Mouse (Mus musculus) kidney, adult 18-20 months (tissue): ENCODE measurements around the gene Gng7.

ENCODE experiments used
- DNase-seq: peaks from one replicate; pipeline ENCODE4 v3.0.0; 2021

Gene Gng7

DNA sequence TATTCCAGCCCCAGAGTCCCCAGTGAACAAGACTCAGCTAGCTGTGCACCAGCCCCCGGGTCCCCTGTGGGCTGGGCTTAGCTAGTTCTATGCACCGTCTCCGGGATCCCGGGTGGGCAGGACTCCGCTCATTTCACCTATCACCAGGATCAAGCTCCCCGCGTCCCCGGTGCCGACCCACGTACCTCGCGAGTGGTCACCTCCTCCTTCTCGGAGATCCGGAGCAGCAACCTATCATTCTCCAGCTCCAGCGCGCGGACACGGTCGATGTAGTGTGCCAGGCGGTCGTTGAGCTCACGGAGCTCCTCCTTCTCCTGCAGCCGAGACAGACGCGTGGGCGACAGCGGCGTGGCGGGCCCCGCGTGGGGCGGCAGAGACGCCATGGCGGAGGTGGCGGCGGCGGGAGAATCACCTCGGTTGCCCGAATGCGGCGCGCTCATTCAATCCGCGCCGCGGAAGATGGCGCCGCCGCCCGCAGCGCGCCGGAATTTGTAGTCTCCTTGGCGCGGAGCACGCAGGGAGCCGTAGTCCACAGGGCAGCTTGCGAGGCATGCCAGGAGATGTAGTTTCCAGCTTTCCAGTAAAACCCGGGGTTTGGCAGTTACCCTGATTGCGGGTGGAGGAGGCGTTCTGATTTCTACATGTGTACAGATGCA, 96.8 kb downstream of the Gng7 start, which contains the start of gene Lmnb2:
Gene Lmnb2 (minus strand): TSS at position 467 of the 656 bp plus-strand sequence.
- peak; percentile 73 for DNase-seq

DNA sequence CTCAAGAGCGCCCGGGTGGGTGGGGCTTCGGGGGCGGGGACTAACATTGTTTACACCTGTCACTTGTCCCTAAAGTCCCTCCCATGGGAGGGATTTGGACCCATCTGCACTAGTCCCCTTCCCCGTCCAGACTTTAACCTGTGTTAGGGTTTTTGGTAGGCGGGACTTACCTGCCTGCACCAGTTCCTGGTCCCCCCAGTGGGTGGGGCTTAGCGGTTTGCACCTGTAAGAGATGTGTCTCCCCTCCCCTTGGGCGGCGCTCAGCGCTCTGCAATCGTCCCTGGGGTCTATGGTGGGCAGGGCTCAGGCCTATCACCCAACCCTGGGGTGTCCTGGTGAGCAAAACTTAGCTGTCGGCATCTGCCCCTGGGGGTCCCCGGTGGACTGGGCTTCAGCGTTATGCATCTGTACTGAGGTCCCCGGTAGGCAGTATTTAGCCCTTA, 97.4 kb downstream of the Gng7 start:
- peak; percentile 21 for DNase-seq

DNA sequence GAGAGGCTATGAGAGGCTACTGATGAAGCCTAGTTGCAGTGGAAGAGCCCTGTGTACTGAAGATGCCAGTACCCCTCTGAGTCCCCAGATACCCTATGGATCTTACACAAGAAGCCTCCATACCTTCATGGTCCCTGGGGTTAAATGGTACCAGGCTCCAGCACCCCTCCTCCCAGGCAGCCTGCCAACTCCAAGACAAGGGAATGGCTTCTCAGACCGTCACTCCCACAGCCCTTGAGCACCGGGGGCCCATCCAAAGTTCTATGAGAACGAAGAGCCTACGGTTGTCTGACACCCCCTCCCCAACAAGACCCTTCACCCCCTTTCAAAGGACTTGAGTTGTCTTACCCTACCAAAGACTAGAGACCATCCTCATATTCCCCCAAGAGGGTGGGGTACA, 99.0 kb downstream of the Gng7 start:
- no peak for DNase-seq

DNA sequence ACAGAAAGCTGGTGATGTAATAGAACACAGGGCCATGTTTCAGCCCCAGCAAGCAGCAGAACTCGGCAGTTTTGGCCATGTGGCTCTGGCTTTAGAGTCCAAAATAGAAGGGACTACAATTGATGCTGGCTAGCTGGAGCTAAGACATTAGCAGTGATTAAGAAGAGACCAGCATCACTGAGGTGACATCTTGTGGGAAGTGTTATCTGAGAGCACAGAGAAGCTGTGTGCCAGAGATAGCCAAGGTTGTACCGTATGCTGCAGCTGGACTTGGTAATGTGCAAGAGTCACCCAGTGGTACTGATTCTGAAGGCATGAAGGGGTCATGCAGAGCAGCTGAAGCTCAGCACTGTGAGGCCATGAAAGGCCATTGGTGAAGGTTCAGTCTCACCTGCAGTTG, 99.5 kb downstream of the Gng7 start:
- DNase-seq, result no peak

DNA sequence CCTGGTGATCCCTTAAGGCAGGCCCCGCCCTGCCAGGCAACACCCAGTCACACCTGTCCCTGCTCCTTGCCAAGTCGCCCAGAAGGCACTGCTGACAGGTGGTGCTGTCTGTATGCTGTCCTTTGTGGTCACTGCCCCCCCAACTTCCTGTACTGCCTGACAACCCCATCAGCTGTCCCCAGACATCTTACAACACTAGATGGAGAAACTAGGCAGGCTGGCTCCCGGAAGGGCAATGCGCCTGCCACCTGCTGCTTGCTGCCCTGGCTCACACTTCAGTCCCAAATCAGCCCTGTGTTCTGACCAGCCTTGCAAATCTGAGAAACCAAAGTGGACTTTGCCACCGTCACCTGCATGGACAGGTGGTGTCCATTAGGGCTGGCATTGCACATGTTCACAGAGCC, 100.5 kb downstream of the Gng7 start:
- DNase-seq, result peak; percentile 25

DNA sequence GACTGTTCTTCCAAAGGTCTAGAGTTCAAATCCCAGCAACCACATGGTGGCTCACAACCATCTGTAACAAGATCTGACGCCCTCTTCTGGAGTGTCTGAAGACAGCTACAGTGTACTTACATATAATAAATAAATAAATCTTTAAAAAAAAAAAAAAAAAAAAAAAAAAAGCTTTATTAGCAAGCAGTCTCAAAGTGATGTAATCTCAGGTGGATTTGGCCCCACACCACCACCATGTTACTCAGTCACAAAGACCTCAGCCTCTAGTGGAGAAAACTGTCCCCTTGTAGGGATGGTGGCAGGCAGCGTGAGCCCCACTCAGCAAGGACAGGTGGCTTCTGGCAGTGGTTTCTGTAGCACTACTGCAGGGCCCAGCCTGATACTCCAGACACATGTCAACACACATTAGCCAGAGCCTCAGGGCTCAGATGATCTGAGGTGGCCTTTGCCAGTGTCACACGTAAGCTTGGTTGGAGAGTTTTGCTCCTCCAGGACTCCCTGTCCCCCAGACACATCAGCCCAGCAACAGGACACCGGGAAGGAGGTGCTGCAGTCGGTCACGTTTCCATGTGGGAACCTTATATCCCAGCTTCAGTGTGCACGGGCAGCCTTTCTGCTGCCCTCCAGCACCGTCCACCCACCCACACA, 101.3 kb downstream of the Gng7 start:
- no peak for DNase-seq

DNA sequence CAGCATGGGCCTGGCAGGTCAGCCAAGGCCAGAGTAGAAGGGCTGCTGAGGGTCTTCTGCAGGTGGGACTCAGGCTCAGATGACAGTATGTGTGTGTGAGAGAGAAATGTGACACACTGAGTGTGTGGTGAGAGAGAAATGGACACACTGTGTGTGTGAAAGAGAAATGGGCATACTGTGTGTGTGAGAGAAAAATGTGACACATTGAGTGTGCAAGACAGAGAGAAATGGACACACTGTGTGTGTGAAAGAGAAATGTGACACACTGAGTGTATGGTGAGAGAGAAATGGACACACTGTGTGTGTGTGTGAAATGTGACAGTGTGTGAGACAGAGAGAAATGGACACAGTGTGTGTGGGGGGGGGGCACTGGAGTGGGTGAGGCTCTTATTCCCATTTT, 102.9 kb downstream of the Gng7 start:
- no peak for DNase-seq

DNA sequence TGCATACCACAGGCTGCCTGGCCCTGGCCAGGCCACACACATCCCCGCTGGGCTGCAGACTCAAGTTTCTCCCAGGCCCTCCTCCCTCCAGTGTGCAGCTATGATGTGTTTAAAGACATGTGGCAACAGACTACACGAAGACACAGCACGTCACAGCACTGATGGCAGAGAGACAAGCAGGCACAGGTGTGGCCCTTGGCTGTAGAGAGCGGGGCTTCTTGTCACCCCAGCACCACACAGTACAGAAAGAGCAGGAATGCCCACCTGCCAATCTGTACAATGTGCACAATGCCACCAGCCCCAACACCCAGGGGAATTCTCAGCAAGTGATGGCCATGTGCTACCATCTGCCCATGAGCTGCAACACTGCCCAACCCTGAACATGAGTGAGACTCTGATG, 103.4 kb downstream of the Gng7 start:
- DNase-seq, result no peak

DNA sequence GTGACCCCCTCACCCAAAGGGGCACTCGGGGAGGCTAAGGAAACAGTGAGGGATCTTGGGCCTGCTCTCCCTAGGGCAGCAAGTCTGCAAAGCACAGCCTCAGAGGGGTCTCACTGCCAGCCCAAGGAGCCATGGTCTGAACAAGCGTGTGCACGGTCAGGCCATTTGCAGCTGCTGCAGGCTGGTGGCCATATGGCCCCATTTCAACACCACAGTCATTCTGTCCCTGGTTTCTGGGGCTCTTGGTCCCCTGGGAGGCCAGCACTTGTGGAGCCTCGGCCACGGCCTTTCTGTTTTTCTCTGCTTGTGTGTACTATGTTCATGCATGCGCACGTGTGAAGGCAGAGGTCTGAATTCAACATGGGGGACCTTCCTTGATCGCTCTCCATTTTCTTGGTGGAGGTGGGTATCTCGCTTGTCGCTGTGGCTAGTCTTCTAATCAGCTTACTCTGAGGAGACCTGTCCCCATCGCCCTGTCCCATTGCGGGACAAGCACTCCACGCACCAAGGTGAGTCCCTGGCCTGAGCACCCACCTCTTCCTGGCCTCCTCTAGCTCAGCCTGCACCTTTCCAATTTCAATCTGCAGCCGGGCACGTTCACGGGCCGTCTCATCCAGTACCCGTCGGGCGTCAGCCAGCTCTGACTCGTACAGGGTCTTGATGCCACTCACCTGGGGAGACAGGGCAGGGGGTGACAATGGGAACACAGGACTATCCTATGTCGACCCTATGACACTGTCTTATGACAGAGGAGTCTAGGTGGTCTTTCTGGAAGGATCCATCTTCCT, 105.2 kb downstream of the Gng7 start:
- no peak for DNase-seq

DNA sequence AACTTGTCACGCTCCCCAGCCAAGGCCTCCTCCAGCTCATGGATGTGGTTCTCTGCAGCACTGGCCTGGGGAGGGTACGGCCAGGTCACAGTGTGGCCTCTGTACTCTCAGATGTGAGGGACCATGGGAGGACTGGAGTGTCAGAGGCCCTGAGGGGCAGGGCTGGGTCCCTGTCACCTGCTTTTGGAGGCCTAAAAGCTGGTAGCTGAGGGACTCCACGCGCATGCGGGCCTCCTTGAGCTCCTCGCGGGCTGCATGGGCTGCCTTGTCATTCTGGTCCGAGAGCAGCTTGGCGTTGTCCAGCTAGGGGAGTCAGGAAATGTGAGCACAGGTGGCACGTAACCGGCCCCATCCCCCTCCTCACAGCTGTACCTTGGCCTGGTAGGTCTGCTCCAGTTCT, 110.0 kb downstream of the Gng7 start:
- DNase-seq, result no peak

DNA sequence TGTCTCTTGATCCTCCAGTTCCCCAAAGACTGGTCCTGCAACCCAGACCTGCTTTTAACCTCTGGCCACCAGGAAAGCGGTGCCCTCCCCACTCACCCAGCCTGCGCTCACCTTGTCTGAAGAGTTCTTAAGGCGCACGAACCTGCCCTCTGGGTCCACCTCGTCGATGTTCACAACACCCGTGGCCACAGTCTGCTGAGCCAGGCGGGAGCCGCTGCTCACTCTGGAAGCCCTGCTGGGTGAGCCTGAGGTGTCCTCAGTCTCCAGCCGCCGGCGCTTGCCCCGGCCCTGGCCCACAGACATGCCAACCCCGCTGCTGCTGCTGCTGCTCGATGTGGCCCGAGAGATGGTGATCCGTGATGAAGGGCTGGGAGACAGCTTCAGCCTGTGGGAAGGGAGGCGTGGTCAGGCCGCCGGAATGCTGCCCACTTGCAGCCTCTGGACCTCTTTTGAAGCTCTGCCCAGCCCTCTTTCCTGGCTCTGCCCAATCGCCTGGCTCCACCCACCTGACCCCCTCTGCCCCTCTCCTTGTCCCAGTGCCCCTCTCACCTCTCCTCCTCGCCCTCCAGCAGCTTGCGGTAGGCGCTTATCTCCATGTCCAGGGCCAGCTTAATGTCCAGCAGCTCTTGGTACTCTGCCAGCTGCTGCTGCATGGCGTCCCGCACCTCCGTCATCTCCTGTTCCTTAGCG, 110.6 kb downstream of the Gng7 start:
- no peak for DNase-seq

DNA sequence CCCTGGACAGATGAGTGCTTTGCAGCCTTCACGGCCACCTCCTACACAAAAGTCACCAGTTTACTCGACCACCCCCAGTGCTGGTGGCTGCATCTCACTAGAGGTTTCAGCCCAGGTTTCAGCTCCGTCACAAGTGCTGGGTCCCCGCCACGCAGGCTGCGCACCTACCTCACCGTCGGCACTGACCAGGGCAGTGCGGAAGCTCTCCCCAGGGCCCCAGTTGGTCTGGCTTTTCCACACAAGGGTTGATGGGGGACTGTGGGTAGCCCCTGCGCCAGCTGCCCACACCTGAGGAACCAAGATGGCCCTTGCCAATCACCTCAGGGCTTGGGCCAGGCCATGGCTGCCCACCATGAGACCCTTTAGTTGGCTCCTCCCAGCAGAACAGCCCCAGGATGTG, 111.5 kb downstream of the Gng7 start:
- DNase-seq, result no peak

DNA sequence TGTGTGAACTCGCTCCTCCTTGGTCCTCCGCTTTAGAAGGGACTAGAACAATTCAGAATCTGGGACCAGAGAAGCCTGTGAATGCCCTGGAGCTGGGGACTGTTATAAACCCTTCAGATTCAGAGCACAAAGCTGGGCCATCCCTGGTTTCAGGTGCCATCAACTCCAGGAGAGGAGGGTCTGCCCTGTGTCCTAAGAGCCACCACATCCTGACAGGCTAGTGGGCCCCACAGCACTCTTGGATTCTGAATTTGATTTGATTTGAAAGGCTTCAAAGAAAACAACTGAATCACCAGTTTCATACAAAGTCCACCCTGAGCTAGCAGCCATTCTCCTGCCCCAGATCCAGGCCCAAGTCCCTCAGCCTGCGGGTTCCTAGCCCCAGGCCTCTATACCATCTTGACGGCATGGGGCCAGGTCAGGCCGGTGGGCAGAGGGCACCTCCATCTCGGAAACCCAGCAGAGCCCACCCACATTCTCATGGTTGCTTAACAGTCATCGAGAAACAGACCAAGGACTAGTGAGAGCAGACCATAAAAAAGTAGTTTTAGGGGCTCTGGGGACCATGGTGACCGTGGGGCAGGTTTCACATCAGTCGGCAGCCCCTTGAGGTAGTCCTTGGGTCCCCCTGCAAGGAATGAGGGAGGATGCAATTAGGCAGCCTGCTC, 112.3 kb downstream of the Gng7 start:
- DNase-seq, result no peak

DNA sequence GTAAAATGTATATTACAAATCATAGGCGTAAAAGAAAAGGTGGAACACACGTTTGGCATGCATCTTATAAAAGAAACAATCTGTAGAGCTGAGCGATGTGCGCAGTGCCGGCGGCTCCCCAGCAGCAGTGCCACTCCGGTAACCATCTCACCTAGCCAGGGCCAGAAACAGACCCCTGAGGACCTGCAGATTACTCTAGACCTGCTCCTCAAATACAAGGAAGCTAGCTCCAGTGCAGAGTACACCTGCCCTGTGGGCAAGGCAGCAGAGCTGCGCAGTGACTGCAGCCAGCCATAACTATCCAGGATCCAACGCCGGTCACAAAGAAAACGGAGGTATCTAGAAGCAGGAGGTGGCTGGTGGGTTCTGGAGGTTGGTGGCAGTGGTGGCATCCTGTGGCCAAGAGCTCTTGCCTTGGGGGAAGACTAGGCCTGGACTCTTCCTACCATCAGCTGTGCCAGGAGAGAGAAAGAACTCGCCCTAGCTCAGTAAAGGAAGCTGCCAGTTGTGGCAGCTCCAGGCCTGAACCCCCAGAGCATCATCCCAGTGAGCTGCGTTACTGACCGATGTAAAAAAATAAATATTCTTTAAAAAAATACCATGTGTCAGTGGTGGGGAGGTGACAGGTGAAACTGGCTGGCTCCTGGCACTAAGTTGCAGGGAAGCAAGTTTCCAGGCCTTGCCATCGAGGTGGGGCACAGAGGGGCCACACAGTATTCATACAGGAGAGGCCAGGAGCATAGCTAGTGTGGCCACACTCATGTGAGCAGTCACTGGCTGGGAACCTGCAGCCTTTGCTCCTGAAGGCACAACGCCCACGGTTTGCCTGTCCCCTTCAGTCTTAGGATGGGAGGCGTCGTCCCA, 113.1 kb downstream of the Gng7 start:
- DNase-seq, result peak; percentile 28

DNA sequence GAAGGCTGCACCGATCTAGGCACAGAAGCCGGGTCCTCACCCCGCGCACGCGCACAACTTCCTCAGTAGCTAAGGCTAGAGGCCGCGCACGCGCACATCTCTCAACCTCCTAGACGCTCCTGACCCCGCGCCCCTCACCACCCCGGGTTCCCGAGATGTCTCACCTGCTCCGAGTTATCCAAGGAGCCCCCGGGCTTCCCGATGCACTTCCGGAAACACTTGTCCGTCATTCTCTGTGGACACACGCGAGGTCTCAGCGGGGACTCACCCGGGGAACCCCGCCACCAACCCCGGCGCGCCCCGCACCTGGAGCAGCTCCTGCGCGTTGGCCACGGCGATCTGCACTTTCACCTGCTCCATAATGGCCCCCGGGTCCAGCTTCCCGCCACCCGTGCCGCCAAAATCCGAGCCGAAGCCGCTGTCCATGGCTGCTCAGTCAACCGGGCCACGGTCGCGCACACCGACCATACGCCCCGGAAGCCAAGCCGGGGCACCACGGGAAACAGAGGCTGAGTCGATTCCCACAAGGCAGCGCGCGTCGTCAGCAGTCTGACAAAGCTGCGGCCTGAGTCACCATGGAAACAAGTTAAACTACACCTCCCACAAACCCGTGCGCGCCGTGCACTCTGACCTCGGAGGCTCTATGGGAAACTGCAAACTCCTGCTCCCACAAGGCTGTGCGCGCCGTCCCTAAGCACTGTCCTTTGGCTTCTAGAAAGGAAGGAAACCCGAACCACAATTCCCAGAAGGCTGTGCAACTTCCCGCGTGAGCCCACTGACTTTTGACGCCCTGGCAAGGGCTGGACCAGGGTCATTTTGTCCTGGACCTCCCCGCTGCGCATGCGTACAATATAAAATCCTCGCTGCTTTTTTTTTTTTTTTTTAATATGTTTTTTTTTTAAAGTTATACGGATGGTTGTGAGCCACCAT, 114.2 kb downstream of the Gng7 start, which contains the start of gene Timm13:
Gene Timm13 (minus strand): TSS at position 652 of the 930 bp plus-strand sequence.
- DNase-seq, result peak; percentile 98

DNA sequence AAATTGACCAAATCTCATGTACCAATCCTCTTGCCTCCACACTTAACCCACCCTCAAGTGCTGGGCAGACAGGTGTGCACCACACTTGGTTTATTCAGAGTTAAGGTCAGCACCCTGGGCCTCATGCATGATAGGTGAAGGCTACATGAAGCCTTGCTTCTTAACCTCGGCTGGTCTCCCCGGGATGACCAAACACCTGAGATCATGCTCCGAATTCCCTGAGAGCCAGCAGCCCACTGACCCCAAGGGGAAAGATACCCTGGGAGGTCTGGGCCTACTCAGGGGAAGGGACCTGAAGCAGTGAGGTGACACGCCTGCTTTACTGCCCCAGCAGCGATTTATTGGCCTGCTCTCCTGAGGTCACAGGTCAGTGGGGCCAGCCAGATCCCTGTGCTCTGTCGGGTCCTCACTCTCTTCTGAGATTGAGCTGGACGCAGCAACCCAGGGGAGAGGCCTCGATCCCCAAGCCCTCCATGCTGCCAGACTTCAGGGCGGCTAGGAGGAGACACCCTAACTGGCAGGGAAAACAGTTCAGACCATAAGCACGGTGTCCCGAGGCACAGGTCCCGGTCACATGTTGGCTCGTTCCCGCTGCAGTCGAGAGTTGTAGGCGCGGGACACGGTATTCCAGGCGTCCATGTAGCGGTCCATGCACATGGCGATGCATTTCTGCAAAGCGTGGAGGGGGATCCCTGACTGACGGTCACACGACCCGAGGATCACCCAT, 115.0 kb downstream of the Gng7 start:
- DNase-seq, result no peak

DNA sequence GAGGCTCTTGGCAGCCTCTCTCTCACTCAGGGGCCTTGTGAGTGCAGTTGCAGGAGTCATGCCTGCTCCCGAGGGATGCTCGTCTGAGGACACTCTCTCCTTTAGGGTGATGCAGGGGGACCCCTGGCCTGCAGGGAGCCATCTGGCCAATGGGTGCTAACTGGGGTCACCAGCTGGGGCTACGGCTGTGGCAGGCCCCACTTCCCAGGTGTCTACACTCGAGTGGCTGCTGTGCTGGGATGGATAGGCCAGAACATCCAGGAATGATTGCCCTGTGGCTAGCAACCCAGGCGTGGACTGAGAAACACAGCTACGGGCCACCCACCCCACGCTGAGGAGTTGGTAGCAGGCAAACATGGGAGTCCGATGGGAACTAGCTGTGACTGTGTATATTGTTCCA, 115.7 kb downstream of the Gng7 start:
- no peak for DNase-seq
